ENCODE assay signal across 20 mouse cellular contexts in the genomic region with DNA sequence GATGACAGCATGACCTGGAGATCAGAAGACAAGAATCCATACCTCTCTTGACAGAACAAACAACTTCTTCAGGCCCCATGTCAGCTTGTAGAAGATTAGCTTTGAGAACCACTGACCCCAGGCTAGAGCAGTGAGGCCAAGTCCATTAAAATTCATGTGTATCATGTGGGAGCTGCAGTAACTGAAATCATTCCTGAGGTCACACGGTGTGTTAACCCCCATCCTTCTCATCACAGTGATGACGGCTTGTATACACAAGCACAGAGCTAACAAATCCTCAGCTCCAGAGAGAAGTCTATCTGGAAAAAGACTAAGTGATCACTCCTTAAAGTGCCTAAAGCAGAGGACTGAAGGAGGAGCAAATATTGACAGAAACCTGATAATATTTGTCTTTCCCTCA.
"Had no signal": no experiment of that assay in that cellular context is flagged by ENCODE, and none has a peak within 500 bp of the region (broad histone marks: within the 10 kb centered on the region; RNA-seq: fewer than 3 reads in every experiment).

No protein-coding gene starts in this region.

- ATAC-seq: liver, postnatal 0 days; lung, postnatal 0 days had no signal

- H3K4me3 ChIP-seq: kidney, embryonic 15.5 days; left cerebral cortex, adult 2 months; limb, embryonic 12.5 days; limb, embryonic 15.5 days; myocyte; neural tube, embryonic 13.5 days had no signal

- H3K27ac ChIP-seq: kidney, embryonic 15.5 days; left cerebral cortex, adult 2 months; limb, embryonic 15.5 days; liver, embryonic 14.5 days; macrophage; neural tube, embryonic 13.5 days; stomach, postnatal 0 days had no signal

- H3K27me3 ChIP-seq: kidney, embryonic 15.5 days; limb, embryonic 12.5 days; limb, embryonic 15.5 days; neural tube, embryonic 13.5 days had no signal

- H3K4me1 ChIP-seq: kidney, embryonic 15.5 days had no signal

- DNase-seq: kidney, adult 8-10 months; kidney, postnatal 10 days; kidney, postnatal 36 days; layer of hippocampus, postnatal 36 days; liver, postnatal 0 days; lung, embryonic 14.5 days; midbrain, embryonic 14.5 days; retina, postnatal 1 day; thymus, postnatal 25 days had no signal

- H3K36me3 ChIP-seq: kidney, embryonic 15.5 days; limb, embryonic 12.5 days; limb, embryonic 15.5 days; neural tube, embryonic 13.5 days had no signal

- H3K9ac ChIP-seq: kidney, embryonic 15.5 days; limb, embryonic 12.5 days; limb, embryonic 15.5 days; liver, embryonic 14.5 days; liver, postnatal 0 days; lung, embryonic 14.5 days; neural tube, embryonic 13.5 days had no signal

- H3K9me3 ChIP-seq: kidney, embryonic 15.5 days; limb, embryonic 12.5 days; limb, embryonic 15.5 days; neural tube, embryonic 13.5 days had no signal

- H3K4me2 ChIP-seq: kidney, embryonic 15.5 days; limb, embryonic 12.5 days; limb, embryonic 15.5 days; liver, embryonic 11.5 days; lung, embryonic 14.5 days; neural tube, embryonic 13.5 days had no signal
